Mouse (Mus musculus): Measurements from ENCODE around the gene Insl3. TPM values are rescaled to one million over a fixed set of nuclear protein-coding genes. Genes with fewer than 3 reads are reported as not detected.
"Not testable (repeated sequence)": the region's sequence is repeated elsewhere in the genome, so short reads cannot be mapped to it uniquely, and the experiment has no call there.

Insl3 gene
- polyA plus RNA-seq, 1 experiment = 14.5 TPM

GRCm38 (mm10) chr8:71695456-71695855, 6.4 kb downstream of the Insl3 start:
- WGBS = 64% methylated on average over 12 of the region's 12 CpGs
- not testable (repeated sequence) for H3K36me3 ChIP-seq (ENCODE audit: control insufficient read depth, insufficient read depth, low read length)

GRCm38 (mm10) chr8:71700493-71701269, 11.7 kb downstream of the Insl3 start:
- Histone ChIP-seq H3K4me1 (ENCODE audit: control insufficient read depth, insufficient read depth, low read length) (no peaks in the 10 kb centered on the region), H3K27me3 (replicated peaks; ENCODE audit: control insufficient read depth, insufficient read depth, low read length) (no peaks in the 10 kb centered on the region), H3K36me3 (ENCODE audit: control insufficient read depth, insufficient read depth, low read length) (no peaks in the 10 kb centered on the region), H3K4me3 (ENCODE audit: insufficient read depth, low read depth, low read length) (peak overlapping the region; percentile 42), H3K27ac (ENCODE audit: insufficient read depth, low read depth, low read length) (peak overlapping the region; percentile 71)
- no peak for TF ChIP-seq CTCF (conservative IDR thresholded peaks at IDR 0.05; ENCODE audit: insufficient read depth, insufficient read length, low read depth, low read length)
- peak; percentile 55 for DNase-seq
- WGBS = 11% methylated on average over 29 of the region's 29 CpGs

More at GRCm38 (mm10) chr8:71695456-71695855, 6.4 kb downstream of the Insl3 start:
- not testable (repeated sequence) for DNase-seq; H3K4me3 ChIP-seq (ENCODE audit: insufficient read depth, low read depth, low read length); H3K4me1 ChIP-seq (ENCODE audit: control insufficient read depth, insufficient read depth, low read length); H3K27me3 ChIP-seq (replicated peaks; ENCODE audit: control insufficient read depth, insufficient read depth, low read length); H3K27ac ChIP-seq (ENCODE audit: insufficient read depth, low read depth, low read length)
- TF ChIP-seq CTCF (conservative IDR thresholded peaks at IDR 0.05; ENCODE audit: insufficient read depth, insufficient read length, low read depth, low read length) = 0 out of 2 replicates have a peak, but pooled peaks have one; percentile 22

- H3K27ac ChIP-seq (ENCODE audit: insufficient read depth, low read depth, low read length) = peak within 1 kb of the TSS; percentile 71
- DNase-seq = no peak
- H3K36me3 ChIP-seq (ENCODE audit: control insufficient read depth, insufficient read depth, low read length) = no peaks in the 10 kb centered on the region
- TF ChIP-seq POLR2A (IDR thresholded peaks at IDR 0.05; ENCODE audit: low read depth, low read length) (no peak), CTCF (conservative IDR thresholded peaks at IDR 0.05; ENCODE audit: insufficient read depth, insufficient read length, low read depth, low read length) (no peak)
- 17% methylated on average over 32 of the region's 34 CpGs for WGBS
- no peaks in the 10 kb centered on the region for H3K4me1 ChIP-seq (ENCODE audit: control insufficient read depth, insufficient read depth, low read length)
- peak within 1 kb of the TSS; percentile 42 for H3K4me3 ChIP-seq (ENCODE audit: insufficient read depth, low read depth, low read length)
- H3K27me3 ChIP-seq (replicated peaks; ENCODE audit: control insufficient read depth, insufficient read depth, low read length) = no peaks in the 10 kb centered on the region
Observed at GRCm38 (mm10) chr8:71701414-71702086, 12.5 kb downstream of the Insl3 start, which contains the start of gene B3gnt3. Gene B3gnt3, minus strand, starts transcription at chr8:71701789.

- TF ChIP-seq POLR2A (IDR thresholded peaks at IDR 0.05; ENCODE audit: low read depth, low read length) (no peak), CTCF (conservative IDR thresholded peaks at IDR 0.05; ENCODE audit: insufficient read depth, insufficient read length, low read depth, low read length) (0 out of 2 replicates have a peak, but pooled peaks have one; percentile 10)
- Histone ChIP-seq H3K36me3 (ENCODE audit: control insufficient read depth, insufficient read depth, low read length) (no peaks in the 10 kb centered on the region), H3K4me3 (ENCODE audit: insufficient read depth, low read depth, low read length) (no peak overlapping the region), H3K4me1 (ENCODE audit: control insufficient read depth, insufficient read depth, low read length) (no peaks in the 10 kb centered on the region), H3K27ac (ENCODE audit: insufficient read depth, low read depth, low read length) (no peak overlapping the region), H3K27me3 (replicated peaks; ENCODE audit: control insufficient read depth, insufficient read depth, low read length) (no peaks in the 10 kb centered on the region)
- 49% methylated on average over 4 of the region's 4 CpGs for WGBS
- no peak for DNase-seq
Observed at GRCm38 (mm10) chr8:71702087-71702432, 13.0 kb downstream of the Insl3 start.

- H3K4me3 ChIP-seq (ENCODE audit: insufficient read depth, low read depth, low read length) = no peak overlapping the region
- no peaks in the 10 kb centered on the region for H3K4me1 ChIP-seq (ENCODE audit: control insufficient read depth, insufficient read depth, low read length)
- DNase-seq = no peak
- H3K27ac ChIP-seq (ENCODE audit: insufficient read depth, low read depth, low read length) = no peak overlapping the region
- H3K36me3 ChIP-seq (ENCODE audit: control insufficient read depth, insufficient read depth, low read length) = no peaks in the 10 kb centered on the region
- 78% methylated on average over 3 of the region's 3 CpGs for WGBS
- TF ChIP-seq POLR2A (IDR thresholded peaks at IDR 0.05; ENCODE audit: low read depth, low read length) (no peak), CTCF (conservative IDR thresholded peaks at IDR 0.05; ENCODE audit: insufficient read depth, insufficient read length, low read depth, low read length) (no peak)
- no peaks in the 10 kb centered on the region for H3K27me3 ChIP-seq (replicated peaks; ENCODE audit: control insufficient read depth, insufficient read depth, low read length)
Observed at GRCm38 (mm10) chr8:71702923-71703322, 13.9 kb downstream of the Insl3 start.

- not testable (repeated sequence) for H3K27me3 ChIP-seq (replicated peaks; ENCODE audit: control insufficient read depth, insufficient read depth, low read length); H3K27ac ChIP-seq (ENCODE audit: insufficient read depth, low read depth, low read length)
Observed at GRCm38 (mm10) chr8:71703400-71703799, 14.4 kb downstream of the Insl3 start.

GRCm38 (mm10) chr8:71707874-71708273, 18.9 kb downstream of the Insl3 start:
- Histone ChIP-seq H3K36me3 (ENCODE audit: control insufficient read depth, insufficient read depth, low read length) (no peaks in the 10 kb centered on the region), H3K27ac (ENCODE audit: insufficient read depth, low read depth, low read length) (no peak overlapping the region), H3K27me3 (replicated peaks; ENCODE audit: control insufficient read depth, insufficient read depth, low read length) (no peaks in the 10 kb centered on the region), H3K4me3 (ENCODE audit: insufficient read depth, low read depth, low read length) (no peak overlapping the region), H3K4me1 (ENCODE audit: control insufficient read depth, insufficient read depth, low read length) (no peaks in the 10 kb centered on the region)
- TF ChIP-seq POLR2A (IDR thresholded peaks at IDR 0.05; ENCODE audit: low read depth, low read length) (no peak), CTCF (conservative IDR thresholded peaks at IDR 0.05; ENCODE audit: insufficient read depth, insufficient read length, low read depth, low read length) (peak; percentile 68)
- 51% methylated on average over 8 of the region's 8 CpGs for WGBS
- DNase-seq = peak; percentile 44

More at GRCm38 (mm10) chr8:71703400-71703799, 14.4 kb downstream of the Insl3 start:
- not testable (repeated sequence) for DNase-seq; H3K4me1 ChIP-seq (ENCODE audit: control insufficient read depth, insufficient read depth, low read length); H3K4me3 ChIP-seq (ENCODE audit: insufficient read depth, low read depth, low read length); H3K36me3 ChIP-seq (ENCODE audit: control insufficient read depth, insufficient read depth, low read length)

Measured in kidney, adult 2 months (tissue).